Comparison of ENCODE assay signal across 7 mouse cellular contexts in genomic region chrX:85048141-85049110, GRCm38 (mm10).
DNase-seq lines count a peak whose midpoint lies in the region; ATAC-seq and TF ChIP-seq lines count a peak whose summit lies in the region.

No protein-coding gene starts in this region.

- peak overlapping the region; percentile 75 for H3K9ac ChIP-seq in heart, adult 2 months (ENCODE audit: low read depth, low read length)
- H3K9ac ChIP-seq in limb, embryonic 14.5 days (ENCODE audit: low read depth, low read length, severe bottlenecking), result peak overlapping the region; percentile 66
- peak overlapping the region; percentile 56 for H3K9ac ChIP-seq in midbrain, embryonic 14.5 days (replicated peaks; ENCODE audit: low read length)

- H3K27ac ChIP-seq in bone marrow, adult 2 months (ENCODE audit: control insufficient read depth, insufficient read depth, low read depth, low read length, poor library complexity), result no peak overlapping the region
- peak overlapping the region; percentile 72 for H3K27ac ChIP-seq in embryonic facial prominence, embryonic 10.5 days (replicated peaks)
- H3K27ac ChIP-seq in heart, adult 2 months, result peak overlapping the region; percentile 74
- no peak overlapping the region for H3K27ac ChIP-seq in limb, embryonic 14.5 days (replicated peaks; ENCODE audit: low read depth, low read length)
- H3K27ac ChIP-seq in midbrain, embryonic 14.5 days (replicated peaks; ENCODE audit: low read depth, low read length), result no peak overlapping the region

- ATAC-seq in limb, embryonic 14.5 days (ENCODE audit: low FRiP score, low read depth), result peak; percentile 88
- peak; percentile 71; the same call in 1 of the 2 replicates for ATAC-seq in midbrain, embryonic 14.5 days (ENCODE audit: low FRiP score, low TSS enrichment)

- peak overlapping the region; percentile 50 for H3K4me3 ChIP-seq in bone marrow, adult 2 months (replicated peaks; ENCODE audit: control insufficient read depth, low read depth, low read length)
- peak overlapping the region; percentile 65 for H3K4me3 ChIP-seq in embryonic facial prominence, embryonic 10.5 days
- peak overlapping the region; percentile 67 for H3K4me3 ChIP-seq in heart, adult 2 months
- peak overlapping the region; percentile 48 for H3K4me3 ChIP-seq in limb, embryonic 14.5 days (replicated peaks; ENCODE audit: low read length)
- H3K4me3 ChIP-seq in midbrain, embryonic 14.5 days (replicated peaks; ENCODE audit: low read depth, low read length), result peak overlapping the region; percentile 49

- peak overlapping the region; percentile 58 for H3K4me2 ChIP-seq in limb, embryonic 14.5 days (replicated peaks; ENCODE audit: low read depth, low read length, severe bottlenecking)
- H3K4me2 ChIP-seq in midbrain, embryonic 14.5 days (ENCODE audit: low read length), result peak overlapping the region; percentile 68

- no peaks in the 10 kb centered on the region for H3K9me3 ChIP-seq in embryonic facial prominence, embryonic 10.5 days
- H3K9me3 ChIP-seq in limb, embryonic 14.5 days (ENCODE audit: control insufficient read depth, low read length), result no peaks in the 10 kb centered on the region
- H3K9me3 ChIP-seq in midbrain, embryonic 14.5 days (ENCODE audit: control insufficient read depth, low read length), result no peaks in the 10 kb centered on the region

- intact Hi-C loops in heart, adult 2 months (cut with DNase I), result no loop called here

- H3K79me2 ChIP-seq in heart, adult 2 months (replicated peaks; ENCODE audit: control insufficient read depth, insufficient read depth, low read length), result no peaks in the 10 kb centered on the region

- no peak for TF ChIP-seq POLR2A in bone marrow, adult 2 months (IDR thresholded peaks at IDR 0.05; ENCODE audit: borderline replicate concordance, control insufficient read depth, low read depth, low read length)
- peak; percentile 46; the same call in 1 of the 2 replicates for TF ChIP-seq POLR2A in heart, adult 2 months (IDR thresholded peaks at IDR 0.05; ENCODE audit: insufficient read depth, low read depth, low read length)
- TF ChIP-seq POLR2A in limb, embryonic 14.5 days (IDR thresholded peaks at IDR 0.05; ENCODE audit: borderline replicate concordance, extremely low read depth, insufficient read depth, insufficient read length), result no peak

- no peaks in the 10 kb centered on the region for H3K36me3 ChIP-seq in embryonic facial prominence, embryonic 10.5 days (replicated peaks)
- H3K36me3 ChIP-seq in heart, adult 2 months (ENCODE audit: control insufficient read depth, insufficient read depth, low read length), result no peaks in the 10 kb centered on the region
- no peaks in the 10 kb centered on the region for H3K36me3 ChIP-seq in limb, embryonic 14.5 days (ENCODE audit: control insufficient read depth, insufficient read depth, low read length)
- H3K36me3 ChIP-seq in midbrain, embryonic 14.5 days (ENCODE audit: control insufficient read depth, insufficient read depth, low read length), result no peaks in the 10 kb centered on the region

- H3K4me1 ChIP-seq in bone marrow, adult 2 months (ENCODE audit: control insufficient read depth, insufficient read depth, low read length), result no peaks in the 10 kb centered on the region
- no peaks in the 10 kb centered on the region for H3K4me1 ChIP-seq in embryonic facial prominence, embryonic 10.5 days
- H3K4me1 ChIP-seq in heart, adult 2 months (ENCODE audit: control insufficient read depth, insufficient read depth, low read length), result no peaks in the 10 kb centered on the region; the same call in 1 of the 2 replicates
- H3K4me1 ChIP-seq in limb, embryonic 14.5 days (ENCODE audit: control insufficient read depth, insufficient read depth, low read length), result no peaks in the 10 kb centered on the region
- no peaks in the 10 kb centered on the region for H3K4me1 ChIP-seq in midbrain, embryonic 14.5 days (ENCODE audit: control insufficient read depth, insufficient read depth, low read length)

- H3K27me3 ChIP-seq in embryonic facial prominence, embryonic 10.5 days (replicated peaks; ENCODE audit: low read depth, poor library complexity, severe bottlenecking), result peaks cover 48% of the 10 kb centered on the region
- no peaks in the 10 kb centered on the region for H3K27me3 ChIP-seq in heart, adult 2 months (ENCODE audit: control insufficient read depth, insufficient read depth, low read length)
- H3K27me3 ChIP-seq in limb, embryonic 14.5 days (ENCODE audit: control insufficient read depth, insufficient read depth, low read length), result no peaks in the 10 kb centered on the region
- no peaks in the 10 kb centered on the region for H3K27me3 ChIP-seq in midbrain, embryonic 14.5 days (ENCODE audit: control insufficient read depth, insufficient read depth, low read length)

- no peak for TF ChIP-seq CTCF in bone marrow, adult 2 months (IDR thresholded peaks at IDR 0.05; ENCODE audit: control insufficient read depth, insufficient read depth, low read length)
- TF ChIP-seq CTCF in heart, adult 2 months (IDR thresholded peaks at IDR 0.05), result no peak

- WGBS in bone marrow, adult 2 months, result 12% methylated on average over 39 of the region's 47 CpGs
- 25% methylated on average over 47 of the region's 47 CpGs for WGBS in embryonic facial prominence, embryonic 10.5 days
- WGBS in heart, adult 2 months, result 21% methylated on average over 40 of the region's 47 CpGs
- WGBS in limb, embryonic 14.5 days, result 19% methylated on average over 34 of the region's 47 CpGs
- WGBS in midbrain, embryonic 14.5 days, result 17% methylated on average over 47 of the region's 47 CpGs

- TF ChIP-seq EP300 in heart, adult 2 months (IDR thresholded peaks at IDR 0.05; ENCODE audit: insufficient read depth, low read depth, low read length), result no peak

- peak; percentile 70 for DNase-seq in embryonic facial prominence, embryonic 10.5 days (ENCODE audit: low spot score)
- peak; percentile 71 to 77 for DNase-seq in heart, adult 2 months
- DNase-seq in kidney, adult 11 months, result peak; percentile 48
- peak; percentile 4 for DNase-seq in limb, embryonic 14.5 days (ENCODE audit: low spot score)
- DNase-seq in midbrain, embryonic 14.5 days, result peak; percentile 63
- peak; percentile 1 to 5 for DNase-seq in spleen, postnatal 36 days (ENCODE audit: low spot score in 2 of 2)

Comparison
In these comparisons a context has a peak if more than half of its experiments do, and no peak if none do; other contexts are left out.
1. H3K27ac ChIP-seq: peak in embryonic facial prominence, embryonic 10.5 days (single experiment) and heart, adult 2 months (single experiment); none in bone marrow, adult 2 months (single experiment), limb, embryonic 14.5 days (single experiment) and midbrain, embryonic 14.5 days (single experiment).
2. DNase-seq: peak in every context shown above with its lines; median percentile 74 in heart, adult 2 months; 70 in embryonic facial prominence, embryonic 10.5 days; 63 in midbrain, embryonic 14.5 days; 48 in kidney, adult 11 months; 4 in limb, embryonic 14.5 days; 3 in spleen, postnatal 36 days.
3. Peak in every context shown above with its lines, with median percentiles within 50 percentile points of each other: H3K4me3 ChIP-seq and H3K9ac ChIP-seq.